7 mouse cellular contexts compared by ENCODE assay signal in genomic region chr1:127484826-127485225, GRCm38 (mm10).
DNase-seq lines count a peak whose midpoint lies in the region; ATAC-seq and TF ChIP-seq lines count a peak whose summit lies in the region.

No protein-coding gene starts in this region.

- DNase-seq in midbrain, embryonic 11.5 days (ENCODE audit: low spot score, missing footprints) = peak; percentile 93
- DNase-seq in T-cell, adult 2 months (ENCODE audit: low spot score) = peak; percentile 29
- peak; percentile 52 for DNase-seq in cerebellum, adult 11-12 months
- DNase-seq in frontal cortex, postnatal 25 days (ENCODE audit: low spot score in 2 of 2) = peak; percentile 40 to 44
- DNase-seq in liver, embryonic 14.5 days (ENCODE audit: low read depth in 3 of 3, low spot score in 3 of 3) = peak in 1 of 3 experiments; percentile 10
- peak; percentile 34 for DNase-seq in spleen, adult 12 weeks (ENCODE audit: low spot score)

- no peak overlapping the region for H3K9ac ChIP-seq in midbrain, embryonic 11.5 days (ENCODE audit: low read length)
- H3K9ac ChIP-seq in midbrain, embryonic 16.5 days (ENCODE audit: low read depth, low read length) = no peak overlapping the region
- no peak overlapping the region for H3K9ac ChIP-seq in liver, embryonic 14.5 days (replicated peaks)

- H3K4me3 ChIP-seq in midbrain, embryonic 11.5 days (ENCODE audit: low read depth, low read length) = no peak overlapping the region
- no peak overlapping the region for H3K4me3 ChIP-seq in midbrain, embryonic 16.5 days (ENCODE audit: low read depth, low read length)
- no peak overlapping the region for H3K4me3 ChIP-seq in liver, embryonic 14.5 days (ENCODE audit: insufficient read depth in 1 of 2, low read depth in 2 of 2, low read length in 2 of 2)

- H3K9me3 ChIP-seq in midbrain, embryonic 11.5 days (ENCODE audit: control insufficient read depth, low read length) = no peaks in the 10 kb centered on the region
- H3K9me3 ChIP-seq in midbrain, embryonic 16.5 days (replicated peaks; ENCODE audit: control insufficient read depth, low read length, poor library complexity, severe bottlenecking) = no peaks in the 10 kb centered on the region
- no peaks in the 10 kb centered on the region for H3K9me3 ChIP-seq in liver, embryonic 14.5 days (ENCODE audit: control insufficient read depth, low read length)

- TF ChIP-seq EP300 in liver, embryonic 14.5 days (IDR thresholded peaks at IDR 0.05; ENCODE audit: low read depth) = no peak

- peak; percentile 84 for TF ChIP-seq CTCF in liver, embryonic 14.5 days (IDR thresholded peaks at IDR 0.05; ENCODE audit: low read depth)

- 42% methylated on average over 7 of the region's 7 CpGs for WGBS in midbrain, embryonic 11.5 days
- WGBS in midbrain, embryonic 16.5 days = 44% methylated on average over 7 of the region's 7 CpGs
- 24% methylated on average over 7 of the region's 7 CpGs for WGBS in liver, embryonic 14.5 days (ENCODE audit: insufficient replicate concordance)

- H3K4me2 ChIP-seq in midbrain, embryonic 11.5 days = no peak overlapping the region
- H3K4me2 ChIP-seq in midbrain, embryonic 16.5 days (ENCODE audit: low read length) = no peak overlapping the region
- no peak overlapping the region for H3K4me2 ChIP-seq in liver, embryonic 14.5 days (ENCODE audit: low read depth)

- H3K27ac ChIP-seq in midbrain, embryonic 11.5 days (ENCODE audit: low read depth, low read length) = no peak overlapping the region
- H3K27ac ChIP-seq in midbrain, embryonic 16.5 days (ENCODE audit: low read length) = no peak overlapping the region
- H3K27ac ChIP-seq in liver, embryonic 14.5 days = no peak overlapping the region

- no peaks in the 10 kb centered on the region for H3K4me1 ChIP-seq in midbrain, embryonic 11.5 days (ENCODE audit: control insufficient read depth, insufficient read depth, low read length)
- no peaks in the 10 kb centered on the region for H3K4me1 ChIP-seq in midbrain, embryonic 16.5 days (ENCODE audit: control insufficient read depth, insufficient read depth, low read length)
- H3K4me1 ChIP-seq in liver, embryonic 14.5 days (replicated peaks; ENCODE audit: control insufficient read depth in 2 of 2, insufficient read depth in 2 of 2, low read length in 1 of 2) = no peaks in the 10 kb centered on the region

- no peaks in the 10 kb centered on the region for H3K27me3 ChIP-seq in midbrain, embryonic 11.5 days (ENCODE audit: control insufficient read depth, insufficient read depth, low read length)
- no peaks in the 10 kb centered on the region for H3K27me3 ChIP-seq in midbrain, embryonic 16.5 days (ENCODE audit: control insufficient read depth, insufficient read depth, low read depth, low read length)
- H3K27me3 ChIP-seq in liver, embryonic 14.5 days (ENCODE audit: control insufficient read depth, insufficient read depth, low read length) = no peaks in the 10 kb centered on the region

- ATAC-seq in midbrain, embryonic 11.5 days (ENCODE audit: low FRiP score) = no peak
- no peak for ATAC-seq in midbrain, embryonic 16.5 days
- no peak for ATAC-seq in liver, embryonic 14.5 days (ENCODE audit: insufficient read depth)

- no peaks in the 10 kb centered on the region for H3K36me3 ChIP-seq in midbrain, embryonic 11.5 days (ENCODE audit: control insufficient read depth, insufficient read depth, low read length)
- H3K36me3 ChIP-seq in midbrain, embryonic 16.5 days (ENCODE audit: control insufficient read depth, insufficient read depth, low read length) = no peaks in the 10 kb centered on the region
- no peaks in the 10 kb centered on the region for H3K36me3 ChIP-seq in liver, embryonic 14.5 days (replicated peaks; ENCODE audit: control insufficient read depth, insufficient read depth, low read depth)
